Comparison of ENCODE assay signal across 7 mouse cellular contexts in genomic region chr14:31130236-31131220, GRCm38 (mm10). TPM values are rescaled to one million over a fixed set of nuclear protein-coding genes. Genes with fewer than 3 reads are reported as not detected.
DNase-seq lines count a peak whose midpoint lies in the region; ATAC-seq and TF ChIP-seq lines count a peak whose summit lies in the region.

Gene Nt5dc2 (plus strand): TSS chr14:31131053.

- WGBS in hindbrain, embryonic 16.5 days, result 5% methylated on average over 42 of the region's 63 CpGs
- WGBS in limb, embryonic 10.5 days, result 6% methylated on average over 62 of the region's 63 CpGs
- WGBS in midbrain, embryonic 12.5 days, result 5% methylated on average over 51 of the region's 63 CpGs

- no peaks in the 10 kb centered on the region for H3K27me3 ChIP-seq in hindbrain, embryonic 16.5 days (replicated peaks; ENCODE audit: control insufficient read depth, insufficient read depth, low read length)
- H3K27me3 ChIP-seq in limb, embryonic 10.5 days (ENCODE audit: low read depth, poor library complexity, severe bottlenecking), result no peaks in the 10 kb centered on the region
- no peaks in the 10 kb centered on the region for H3K27me3 ChIP-seq in midbrain, embryonic 12.5 days

- H3K4me3 ChIP-seq in gastrocnemius, adult 2 months, result peak within 1 kb of the TSS; percentile 79
- peak within 1 kb of the TSS; percentile 55 for H3K4me3 ChIP-seq in hindbrain, embryonic 16.5 days (ENCODE audit: low read length)
- H3K4me3 ChIP-seq in limb, embryonic 10.5 days, result peak within 1 kb of the TSS; percentile 100
- H3K4me3 ChIP-seq in midbrain, embryonic 12.5 days, result peak within 1 kb of the TSS; percentile 84

- peak within 1 kb of the TSS; percentile 72 for H3K9ac ChIP-seq in hindbrain, embryonic 16.5 days (ENCODE audit: low read depth, low read length)
- H3K9ac ChIP-seq in midbrain, embryonic 12.5 days (replicated peaks), result peak within 1 kb of the TSS; percentile 95

- H3K27ac ChIP-seq in gastrocnemius, adult 2 months, result peak within 1 kb of the TSS; percentile 68
- H3K27ac ChIP-seq in hindbrain, embryonic 16.5 days (ENCODE audit: low read depth, low read length), result peak within 1 kb of the TSS; percentile 90
- peak within 1 kb of the TSS; percentile 98 for H3K27ac ChIP-seq in limb, embryonic 10.5 days
- peak within 1 kb of the TSS; percentile 91 for H3K27ac ChIP-seq in midbrain, embryonic 12.5 days (replicated peaks)

- peak; percentile 81 for ATAC-seq in hindbrain, embryonic 16.5 days
- peak; percentile 86 for ATAC-seq in midbrain, embryonic 12.5 days (ENCODE audit: low FRiP score, low read depth)

- intact Hi-C loops in gastrocnemius, adult 2 months (cut with DNase I), result loop anchor here (5.0 kb wide), 1 partner anchor 47 kb away; no protein-coding TSS in a partner anchor

- no peak for TF ChIP-seq CTCF in gastrocnemius, adult 2 months (IDR thresholded peaks at IDR 0.05)

- peak; percentile 62 for DNase-seq in T-cell, adult 2 months (ENCODE audit: low spot score)
- DNase-seq in cerebellum, postnatal 36 days, result peak; percentile 53 to 71
- peak; percentile 94 for DNase-seq in gastrocnemius, adult 2 months
- peak; percentile 95 for DNase-seq in limb, embryonic 10.5 days (ENCODE audit: low spot score)
- peak; percentile 74 for DNase-seq in spleen, adult 12 weeks (ENCODE audit: low spot score)

- peaks cover 43% of the 10 kb centered on the region for H3K4me1 ChIP-seq in hindbrain, embryonic 16.5 days (ENCODE audit: control insufficient read depth, insufficient read depth, low read depth, low read length)
- H3K4me1 ChIP-seq in limb, embryonic 10.5 days, result peaks cover 59% of the 10 kb centered on the region
- peaks cover 52% of the 10 kb centered on the region for H3K4me1 ChIP-seq in midbrain, embryonic 12.5 days

- peak within 1 kb of the TSS; percentile 57 for H3K4me2 ChIP-seq in hindbrain, embryonic 16.5 days (ENCODE audit: low read length)
- H3K4me2 ChIP-seq in midbrain, embryonic 12.5 days (replicated peaks), result peak within 1 kb of the TSS; percentile 74

- no peaks in the 10 kb centered on the region for H3K9me3 ChIP-seq in hindbrain, embryonic 16.5 days (ENCODE audit: control insufficient read depth, low read length)
- H3K9me3 ChIP-seq in limb, embryonic 10.5 days (replicated peaks), result no peaks in the 10 kb centered on the region
- no peaks in the 10 kb centered on the region for H3K9me3 ChIP-seq in midbrain, embryonic 12.5 days

- H3K36me3 ChIP-seq in hindbrain, embryonic 16.5 days (ENCODE audit: control insufficient read depth, insufficient read depth, low read length), result no peaks in the 10 kb centered on the region
- H3K36me3 ChIP-seq in limb, embryonic 10.5 days, result peaks cover 49% of the 10 kb centered on the region
- peaks cover 24% of the 10 kb centered on the region for H3K36me3 ChIP-seq in midbrain, embryonic 12.5 days

RNA-seq across cellular contexts. Expression of gene Nt5dc2, which starts in this region (rescaled TPM):
- 1 to 10 TPM; 1.2 to 1.7 TPM for total RNA-seq in gastrocnemius, adult 2 months (2021)
- polyA plus RNA-seq in hindbrain, embryonic 16.5 days (2015; fragmentation: Nextera tagmentation; extraction: Ambion mirVana), result 192 and 222 TPM in 2 replicates
- polyA plus RNA-seq in limb, embryonic 10.5 days (2016; fragmentation: Nextera tagmentation; extraction: Ambion mirVana), result 638 and 656 TPM in 2 replicates
- 446 and 464 TPM in 2 replicates for polyA plus RNA-seq in midbrain, embryonic 12.5 days (2016; fragmentation: Nextera tagmentation; extraction: Ambion mirVana)

Comparison
In these comparisons a context has a peak if more than half of its experiments do, and no peak if none do; other contexts are left out.
1. Peak in every context shown above with its lines: DNase-seq, ATAC-seq, H3K4me3 ChIP-seq and H3K27ac ChIP-seq.